Mouse (Mus musculus): ENCODE measurements at regions not wholly inside any gene's neighbourhood (a gene's known extent, or its start where the extent isn't known, plus 50 kb on each side); places are given as distances from the start of the nearest gene placed in this dataset.

GRCm38 (mm10) chr14:76836926-76837516 lies 199.6 kb upstream of the Ccdc122 start:
- TF ChIP-seq MYOD1 (IDR thresholded peaks at IDR 0.05; ENCODE audit: control insufficient read depth, insufficient read length, low read depth) = no peak
- TF ChIP-seq CTCF (IDR thresholded peaks at IDR 0.05; ENCODE audit: control insufficient read depth, insufficient read depth, insufficient read length) = no peak
- TF ChIP-seq MAX (IDR thresholded peaks at IDR 0.05) = no peak
- no peak for TF ChIP-seq CEBPB (IDR thresholded peaks at IDR 0.05; ENCODE audit: low read depth)
- no peak for TF ChIP-seq FOSL1 (IDR thresholded peaks at IDR 0.05; ENCODE audit: insufficient read depth, low read length, poor library complexity, severe bottlenecking)
- TF ChIP-seq MYOG (IDR thresholded peaks at IDR 0.05; ENCODE audit: control insufficient read depth, extremely low read depth, insufficient read length) = no peak
- no peak for TF ChIP-seq USF1 (IDR thresholded peaks at IDR 0.05; ENCODE audit: low read depth)
- Histone ChIP-seq H3K36me3 (ENCODE audit: control insufficient read depth, insufficient read depth) (no peaks in the 10 kb centered on the region), H3K79me3 (ENCODE audit: low read depth) (no peaks in the 10 kb centered on the region), H3ac (ENCODE audit: control insufficient read depth, insufficient read length, low read depth) (no peak overlapping the region), H3K27me3 (ENCODE audit: control insufficient read depth, insufficient read depth, insufficient read length) (no peaks in the 10 kb centered on the region), H3K4me3 (ENCODE audit: insufficient read depth, poor library complexity, severe bottlenecking) (no peak overlapping the region), H3K79me2 (ENCODE audit: control insufficient read depth, insufficient read depth) (no peaks in the 10 kb centered on the region)

GRCm38 (mm10) chr14:76836271-76836670 lies 200.3 kb upstream of the Ccdc122 start:
- Histone ChIP-seq H3ac (ENCODE audit: control insufficient read depth, insufficient read length, low read depth) (no peak overlapping the region), H3K79me2 (ENCODE audit: control insufficient read depth, insufficient read depth) (no peaks in the 10 kb centered on the region), H3K79me3 (ENCODE audit: low read depth) (no peaks in the 10 kb centered on the region), H3K36me3 (ENCODE audit: control insufficient read depth, insufficient read depth) (no peaks in the 10 kb centered on the region), H3K27me3 (ENCODE audit: control insufficient read depth, insufficient read depth, insufficient read length) (no peaks in the 10 kb centered on the region), H3K4me3 (ENCODE audit: insufficient read depth, poor library complexity, severe bottlenecking) (no peak overlapping the region)
- TF ChIP-seq FOSL1 (IDR thresholded peaks at IDR 0.05; ENCODE audit: insufficient read depth, low read length, poor library complexity, severe bottlenecking) (no peak), USF1 (IDR thresholded peaks at IDR 0.05; ENCODE audit: low read depth) (no peak), MYOG (IDR thresholded peaks at IDR 0.05; ENCODE audit: control insufficient read depth, extremely low read depth, insufficient read length) (no peak), CEBPB (IDR thresholded peaks at IDR 0.05; ENCODE audit: low read depth) (no peak), MAX (IDR thresholded peaks at IDR 0.05) (no peak), CTCF (IDR thresholded peaks at IDR 0.05; ENCODE audit: control insufficient read depth, insufficient read depth, insufficient read length) (no peak), MYOD1 (IDR thresholded peaks at IDR 0.05; ENCODE audit: control insufficient read depth, insufficient read length, low read depth) (no peak)

GRCm38 (mm10) chr14:76834084-76834483 lies 202.5 kb upstream of the Ccdc122 start:
- Histone ChIP-seq H3K36me3 (ENCODE audit: control insufficient read depth, insufficient read depth) (no peaks in the 10 kb centered on the region), H3K4me3 (ENCODE audit: insufficient read depth, poor library complexity, severe bottlenecking) (no peak overlapping the region), H3K79me2 (ENCODE audit: control insufficient read depth, insufficient read depth) (no peaks in the 10 kb centered on the region), H3ac (ENCODE audit: control insufficient read depth, insufficient read length, low read depth) (no peak overlapping the region), H3K79me3 (ENCODE audit: low read depth) (no peaks in the 10 kb centered on the region), H3K27me3 (ENCODE audit: control insufficient read depth, insufficient read depth, insufficient read length) (no peaks in the 10 kb centered on the region)
- TF ChIP-seq MAX (IDR thresholded peaks at IDR 0.05) (no peak), CTCF (IDR thresholded peaks at IDR 0.05; ENCODE audit: control insufficient read depth, insufficient read depth, insufficient read length) (no peak), CEBPB (IDR thresholded peaks at IDR 0.05; ENCODE audit: low read depth) (peak; percentile 93), FOSL1 (IDR thresholded peaks at IDR 0.05; ENCODE audit: insufficient read depth, low read length, poor library complexity, severe bottlenecking) (peak; percentile 84)

GRCm38 (mm10) chr14:76829161-76829510 lies 207.4 kb upstream of the Ccdc122 start:
- no peak overlapping the region for H3K4me3 ChIP-seq (ENCODE audit: insufficient read depth, poor library complexity, severe bottlenecking)
- TF ChIP-seq MYOD1 (IDR thresholded peaks at IDR 0.05; ENCODE audit: control insufficient read depth, insufficient read length, low read depth) (no peak), MAX (IDR thresholded peaks at IDR 0.05) (no peak), CEBPB (IDR thresholded peaks at IDR 0.05; ENCODE audit: low read depth) (no peak), USF1 (IDR thresholded peaks at IDR 0.05; ENCODE audit: low read depth) (no peak), FOSL1 (IDR thresholded peaks at IDR 0.05; ENCODE audit: insufficient read depth, low read length, poor library complexity, severe bottlenecking) (no peak), CTCF (IDR thresholded peaks at IDR 0.05; ENCODE audit: control insufficient read depth, insufficient read depth, insufficient read length) (no peak), MYOG (IDR thresholded peaks at IDR 0.05; ENCODE audit: control insufficient read depth, extremely low read depth, insufficient read length) (no peak)
- no peaks in the 10 kb centered on the region for H3K27me3 ChIP-seq (ENCODE audit: control insufficient read depth, insufficient read depth, insufficient read length)
- H3K79me3 ChIP-seq (ENCODE audit: low read depth) = no peaks in the 10 kb centered on the region
- no peak overlapping the region for H3ac ChIP-seq (ENCODE audit: control insufficient read depth, insufficient read length, low read depth)
- no peaks in the 10 kb centered on the region for H3K36me3 ChIP-seq (ENCODE audit: control insufficient read depth, insufficient read depth)
- H3K79me2 ChIP-seq (ENCODE audit: control insufficient read depth, insufficient read depth) = no peaks in the 10 kb centered on the region

- H3K79me2 ChIP-seq (ENCODE audit: control insufficient read depth, insufficient read depth) = no peaks in the 10 kb centered on the region
- TF ChIP-seq CTCF (IDR thresholded peaks at IDR 0.05; ENCODE audit: control insufficient read depth, insufficient read depth, insufficient read length) = no peak
- TF ChIP-seq MYOD1 (IDR thresholded peaks at IDR 0.05; ENCODE audit: control insufficient read depth, insufficient read length, low read depth) = no peak
- no peak for TF ChIP-seq CEBPB (IDR thresholded peaks at IDR 0.05; ENCODE audit: low read depth)
- no peak for TF ChIP-seq FOSL1 (IDR thresholded peaks at IDR 0.05; ENCODE audit: insufficient read depth, low read length, poor library complexity, severe bottlenecking)
- no peak for TF ChIP-seq USF1 (IDR thresholded peaks at IDR 0.05; ENCODE audit: low read depth)
- TF ChIP-seq MAX (IDR thresholded peaks at IDR 0.05) = no peak
- no peak for TF ChIP-seq MYOG (IDR thresholded peaks at IDR 0.05; ENCODE audit: control insufficient read depth, extremely low read depth, insufficient read length)
Observed at GRCm38 (mm10) chr14:76828453-76829160, 208.0 kb upstream of the Ccdc122 start.

More at GRCm38 (mm10) chr14:76828453-76829160, 208.0 kb upstream of the Ccdc122 start:
- no peak overlapping the region for H3ac ChIP-seq (ENCODE audit: control insufficient read depth, insufficient read length, low read depth)
- no peaks in the 10 kb centered on the region for H3K27me3 ChIP-seq (ENCODE audit: control insufficient read depth, insufficient read depth, insufficient read length)
- no peaks in the 10 kb centered on the region for H3K36me3 ChIP-seq (ENCODE audit: control insufficient read depth, insufficient read depth)
- H3K4me3 ChIP-seq (ENCODE audit: insufficient read depth, poor library complexity, severe bottlenecking) = no peak overlapping the region
- no peaks in the 10 kb centered on the region for H3K79me3 ChIP-seq (ENCODE audit: low read depth)

Data from C2C12 (cell line).